In genomic region chr3:85383330-85383729, GRCm38 (mm10) we compare ENCODE assay signal across 19 mouse cellular contexts.
A peak's percentile ranks its signal among the peaks of the same experiment; 100 is the strongest.
DNase-seq lines count a peak whose midpoint lies in the region; ATAC-seq and TF ChIP-seq lines count a peak whose summit lies in the region.
"Had no signal": no experiment of that assay in that cellular context is flagged by ENCODE, and none has a peak within 500 bp of the region (broad histone marks: within the 10 kb centered on the region; RNA-seq: fewer than 3 reads in every experiment).

No protein-coding gene starts in this region.

- DNase-seq in adrenal gland, adult 2 months: peak; percentile 28
- no peak for DNase-seq in adrenal gland, adult 18-20 months (ENCODE audit: low spot score in 2 of 2)
- DNase-seq in lung, postnatal 0 days (ENCODE audit: low spot score): peak; percentile 40
- no peak for DNase-seq in lung, postnatal 4 days
- DNase-seq in adipocyte (ENCODE audit: low spot score): peak; percentile 71
- DNase-seq in heart, postnatal 25 days (ENCODE audit: low spot score): no peak
- DNase-seq in left cerebral cortex, adult 8-10 months (ENCODE audit: low spot score in 2 of 2): no peak
- DNase-seq: adrenal gland, postnatal 10 days; cerebellum, adult 11-12 months; cerebellum, adult 9-10 months; heart, adult 2 months; heart, postnatal 14 days had no signal

- no peak overlapping the region for H3K4me3 ChIP-seq in lung, postnatal 0 days (ENCODE audit: low read depth, low read length)
- H3K4me3 ChIP-seq: embryonic facial prominence, embryonic 12.5 days; forebrain, embryonic 15.5 days; heart, adult 2 months; heart, embryonic 15.5 days; hindbrain, embryonic 15.5 days had no signal

- no peaks in the 10 kb centered on the region for H3K36me3 ChIP-seq in lung, postnatal 0 days (ENCODE audit: insufficient read depth, low read length)
- H3K36me3 ChIP-seq: embryonic facial prominence, embryonic 12.5 days; forebrain, embryonic 15.5 days; heart, embryonic 15.5 days; hindbrain, embryonic 15.5 days had no signal

- WGBS in lung, postnatal 0 days: 61% methylated on average over 3 of the region's 3 CpGs

- no peaks in the 10 kb centered on the region for H3K4me1 ChIP-seq in lung, postnatal 0 days (ENCODE audit: insufficient read depth, low read depth, low read length)
- H3K4me1 ChIP-seq: embryonic facial prominence, embryonic 12.5 days had no signal

- no peaks in the 10 kb centered on the region for H3K27me3 ChIP-seq in lung, postnatal 0 days (replicated peaks; ENCODE audit: insufficient read depth, low read length)
- H3K27me3 ChIP-seq: embryonic facial prominence, embryonic 12.5 days; forebrain, embryonic 15.5 days; heart, embryonic 15.5 days; hindbrain, embryonic 15.5 days had no signal

- H3K9me3 ChIP-seq in lung, postnatal 0 days (ENCODE audit: low read length): no peaks in the 10 kb centered on the region
- H3K9me3 ChIP-seq: embryonic facial prominence, embryonic 12.5 days; forebrain, embryonic 15.5 days; heart, embryonic 15.5 days; hindbrain, embryonic 15.5 days had no signal

- TF ChIP-seq EP300 in lung, postnatal 0 days (IDR thresholded peaks at IDR 0.05): no peak

- no peak overlapping the region for H3K9ac ChIP-seq in lung, postnatal 0 days (replicated peaks; ENCODE audit: low read depth)
- H3K9ac ChIP-seq: embryonic facial prominence, embryonic 12.5 days; forebrain, embryonic 15.5 days; heart, embryonic 15.5 days; hindbrain, embryonic 15.5 days had no signal

- intact Hi-C loops in heart, postnatal 25 days (cut with DNase I): no loop called here

- H3K4me2 ChIP-seq in lung, postnatal 0 days (replicated peaks; ENCODE audit: low read depth, low read length): no peak overlapping the region
- H3K4me2 ChIP-seq: embryonic facial prominence, embryonic 12.5 days; forebrain, embryonic 15.5 days; heart, embryonic 11.5 days; heart, embryonic 15.5 days; hindbrain, embryonic 15.5 days had no signal

- peak; percentile 47 for ATAC-seq in lung, postnatal 0 days
- ATAC-seq: activated CD4-positive, CD25-positive, alpha-beta regulatory T cell, adult 4 months; forebrain, embryonic 15.5 days; Patski had no signal

- no peak overlapping the region for H3K27ac ChIP-seq in lung, postnatal 0 days (ENCODE audit: low read length)
- H3K27ac ChIP-seq: embryonic facial prominence, embryonic 12.5 days; forebrain, embryonic 15.5 days; heart, adult 2 months; heart, embryonic 15.5 days; hindbrain, embryonic 15.5 days had no signal

- TF ChIP-seq CTCF in lung, postnatal 0 days (IDR thresholded peaks at IDR 0.05): no peak

Comparison
In these comparisons a context has a peak if more than half of its experiments do, and no peak if none do; other contexts are left out.
1. DNase-seq: peak in adrenal gland, adult 2 months (single experiment), lung, postnatal 0 days (single experiment) and adipocyte (single experiment); none in adrenal gland, adult 18-20 months (0 of 2), lung, postnatal 4 days (0 of 2), heart, postnatal 25 days (single experiment) and left cerebral cortex, adult 8-10 months (0 of 2).